Mouse (Mus musculus): ENCODE measurements around the gene Axl. TPM values are rescaled to one million over a fixed set of nuclear protein-coding genes. Genes with fewer than 3 reads are reported as not detected.
"Not testable (repeated sequence)": the region's sequence is repeated elsewhere in the genome, so short reads cannot be mapped to it uniquely, and the experiment has no call there.

Gene Axl
- total RNA-seq, 1 experiment from 2014 or later = 2.2 TPM

DNA sequence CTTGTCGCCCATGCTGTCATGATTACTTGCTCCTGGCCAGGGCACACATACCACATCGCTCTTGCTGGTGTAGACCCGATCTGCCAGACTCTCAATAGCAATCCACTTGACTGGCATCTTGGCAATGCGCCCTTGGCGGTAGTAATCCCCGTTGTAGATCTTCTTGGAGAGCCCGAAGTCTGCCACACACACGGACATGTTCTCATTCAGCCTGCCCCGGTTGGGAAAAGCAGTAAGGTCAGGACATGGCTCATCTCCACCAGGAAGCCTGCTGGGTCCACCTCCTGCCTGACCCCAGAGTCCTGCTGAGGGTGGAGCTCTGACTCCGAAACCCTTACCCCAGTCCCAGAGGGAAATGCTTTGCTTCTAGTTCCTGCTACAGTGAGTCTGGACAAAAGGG, 27.2 kb downstream of the Axl start:
- no peak for ATAC-seq (ENCODE audit: extremely low read depth, insufficient number of reproducible peaks, low FRiP score, poor library complexity, severe bottlenecking)

DNA sequence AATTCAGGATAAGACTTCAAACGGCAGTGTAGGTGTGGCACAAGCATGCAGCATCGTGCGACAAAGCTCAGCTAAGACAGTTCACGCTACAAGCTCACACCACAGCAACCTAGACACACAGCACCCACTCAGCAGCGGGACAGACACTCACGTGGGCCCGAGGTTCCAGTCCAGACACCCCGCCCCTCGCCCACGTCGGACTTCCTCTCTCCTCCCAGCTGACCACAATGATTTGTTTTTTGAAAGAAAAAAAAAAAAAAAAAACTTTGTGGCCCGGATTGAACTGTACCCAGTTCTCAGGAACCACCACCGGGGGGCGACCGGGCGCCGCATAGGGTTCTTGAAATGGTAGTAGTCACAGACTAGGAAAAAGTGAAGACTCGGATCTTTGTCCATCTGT, 32.5 kb downstream of the Axl start:
- peak; percentile 77 for ATAC-seq (ENCODE audit: extremely low read depth, insufficient number of reproducible peaks, low FRiP score, poor library complexity, severe bottlenecking)

DNA sequence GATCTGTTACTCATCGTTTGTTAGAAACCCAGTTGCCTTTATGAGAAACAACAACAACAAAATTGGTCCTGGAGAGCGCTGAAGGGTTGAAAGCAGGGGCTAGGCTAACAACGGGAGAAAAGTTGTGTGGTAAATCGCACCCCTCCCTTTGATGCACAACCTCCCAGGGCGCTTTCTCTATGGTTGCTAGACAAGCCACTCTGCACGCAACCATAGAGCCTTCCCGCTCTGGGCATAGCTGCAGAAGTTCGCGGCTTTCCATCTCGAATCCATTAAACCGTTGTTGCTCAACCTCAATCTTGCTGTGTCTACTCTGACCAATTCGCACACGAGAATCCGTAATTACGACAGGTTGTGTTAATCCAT, 33.1 kb downstream of the Axl start:
- ATAC-seq (ENCODE audit: extremely low read depth, insufficient number of reproducible peaks, low FRiP score, poor library complexity, severe bottlenecking) = no peak

DNA sequence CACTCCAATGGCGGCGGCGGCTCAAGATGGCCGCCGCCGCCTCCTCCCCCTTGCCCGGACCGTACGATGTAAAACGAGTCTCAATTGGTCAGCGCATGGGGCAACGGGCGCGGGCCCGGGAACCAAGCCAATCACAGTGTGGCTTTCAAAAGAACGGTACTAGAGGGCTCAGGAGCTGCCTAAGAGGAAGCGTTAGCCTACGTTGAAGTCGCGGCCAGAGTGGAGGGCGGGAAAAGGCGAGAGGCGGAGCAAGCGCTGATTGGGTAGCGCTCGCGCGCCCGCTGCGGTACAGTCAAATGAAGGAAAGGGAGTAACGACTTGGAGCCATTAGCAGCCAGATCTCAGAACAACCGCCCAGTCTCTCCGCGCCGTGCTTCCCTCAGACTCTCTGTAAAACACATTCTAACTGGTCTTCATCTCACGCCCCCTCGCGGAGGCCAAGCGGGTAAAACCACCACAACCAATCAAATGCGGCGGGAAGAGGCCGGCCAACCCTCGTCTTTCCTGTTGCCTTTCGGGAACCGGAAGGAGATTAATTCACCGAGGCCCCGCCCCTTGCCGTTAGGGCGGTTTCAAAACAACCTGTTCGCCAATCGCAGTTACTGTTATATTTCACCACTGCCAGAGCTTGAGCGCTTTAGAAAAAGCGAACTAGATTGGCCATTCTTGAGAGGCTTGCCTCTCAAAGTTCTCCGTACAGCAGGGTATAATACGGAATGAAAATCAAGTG, 33.6 kb downstream of the Axl start, which contains the start of gene Hnrnpul1:
Gene Hnrnpul1 (minus strand): TSS at position 20 of the 730 bp plus-strand sequence.
- ATAC-seq (ENCODE audit: extremely low read depth, insufficient number of reproducible peaks, low FRiP score, poor library complexity, severe bottlenecking) = peak; percentile 71

DNA sequence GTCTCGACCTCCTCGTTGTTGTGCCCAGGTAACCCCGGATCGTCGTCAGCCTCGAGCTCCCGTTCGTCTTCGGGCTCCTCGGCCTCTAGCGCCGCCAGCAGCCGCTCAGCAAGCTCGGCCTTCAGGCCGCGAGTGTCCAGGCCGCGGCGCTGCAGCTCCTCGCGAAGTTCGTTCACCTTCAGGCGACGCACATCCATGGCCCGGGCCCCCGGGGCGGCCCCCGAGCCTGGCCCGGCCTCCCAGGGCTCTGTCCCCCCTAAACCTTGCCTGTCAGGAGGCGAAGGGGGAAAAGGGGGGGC, 34.1 kb downstream of the Axl start:
- ATAC-seq (ENCODE audit: extremely low read depth, insufficient number of reproducible peaks, low FRiP score, poor library complexity, severe bottlenecking) = no peak

DNA sequence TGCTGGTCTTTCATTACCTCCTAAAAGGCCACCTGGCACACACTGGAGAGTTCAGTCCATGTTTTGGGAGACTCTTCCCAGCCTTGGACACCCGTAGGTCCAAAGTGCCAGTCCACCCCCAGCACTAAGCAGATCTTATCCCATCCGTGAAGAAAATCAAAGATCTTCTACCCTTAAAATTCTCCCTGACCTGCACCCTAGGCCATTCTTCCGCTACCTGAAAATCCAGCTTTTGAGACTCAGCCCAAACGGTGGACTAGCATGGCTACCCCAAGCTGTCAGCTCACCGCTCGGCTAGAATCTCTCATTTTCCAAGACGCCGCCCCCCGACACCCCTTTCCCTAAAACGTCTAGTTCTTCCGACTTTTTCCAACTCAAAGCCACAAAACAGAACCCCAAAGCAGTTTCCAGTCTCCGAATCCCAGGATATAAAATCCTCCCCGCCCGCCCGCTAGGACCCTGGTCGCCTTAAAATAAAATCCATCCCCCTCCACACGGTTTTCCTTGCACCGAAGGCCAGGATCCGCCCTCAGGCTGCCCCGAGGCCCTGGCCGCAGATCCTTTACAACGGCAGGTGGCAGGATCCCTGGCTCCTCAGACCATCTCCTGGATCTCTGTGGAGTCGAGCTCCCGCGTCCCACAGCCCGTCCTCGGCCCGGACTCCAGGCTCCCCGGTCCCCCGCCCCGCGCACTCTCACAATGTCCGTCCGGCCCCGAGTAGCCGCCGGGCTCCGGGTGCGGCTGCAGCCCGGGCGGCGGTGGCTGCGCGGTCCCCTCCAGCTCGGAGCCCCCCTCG, 34.7 kb downstream of the Axl start:
- ATAC-seq (ENCODE audit: extremely low read depth, insufficient number of reproducible peaks, low FRiP score, poor library complexity, severe bottlenecking) = no peak

DNA sequence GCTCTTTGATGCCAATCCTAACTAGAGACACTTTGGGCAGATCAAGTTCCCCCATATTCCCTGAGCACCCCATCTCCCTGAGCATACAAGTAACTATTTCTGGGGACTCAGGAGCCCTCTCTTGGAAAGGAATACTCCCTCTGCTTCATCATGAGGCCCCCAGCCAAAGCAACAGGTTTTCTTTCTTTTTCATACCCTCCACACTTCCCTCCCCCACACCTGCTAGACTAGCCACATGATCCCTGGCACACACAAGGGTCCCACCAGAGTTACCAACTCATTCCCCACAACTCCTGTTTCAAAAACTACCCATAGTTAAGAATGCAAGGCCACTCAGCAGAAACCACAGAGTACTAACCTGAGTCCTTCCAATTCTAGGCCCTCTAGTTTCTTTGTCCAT, 35.4 kb downstream of the Axl start:
- no peak for ATAC-seq (ENCODE audit: extremely low read depth, insufficient number of reproducible peaks, low FRiP score, poor library complexity, severe bottlenecking)

DNA sequence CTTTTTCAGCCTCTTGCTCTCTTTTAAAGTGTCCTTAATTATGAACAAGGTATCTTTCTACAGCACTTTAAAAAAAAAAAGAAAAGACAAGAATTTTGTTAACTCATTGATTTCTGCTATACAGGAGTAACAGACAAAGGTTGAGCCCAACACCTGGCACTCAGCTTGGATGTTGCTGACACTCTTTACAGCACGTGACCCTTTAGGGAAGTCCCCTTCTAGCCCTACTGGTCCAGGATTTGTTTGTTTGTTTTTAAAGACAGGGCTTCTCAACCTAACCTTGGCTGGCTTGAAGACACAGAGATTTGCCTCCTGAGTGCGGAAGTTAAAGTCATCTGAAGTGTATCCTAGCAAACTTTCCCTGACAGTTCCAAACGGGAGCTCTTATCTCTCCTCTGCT, 41.7 kb downstream of the Axl start:
- ATAC-seq (ENCODE audit: extremely low read depth, insufficient number of reproducible peaks, low FRiP score, poor library complexity, severe bottlenecking) = no peak

DNA sequence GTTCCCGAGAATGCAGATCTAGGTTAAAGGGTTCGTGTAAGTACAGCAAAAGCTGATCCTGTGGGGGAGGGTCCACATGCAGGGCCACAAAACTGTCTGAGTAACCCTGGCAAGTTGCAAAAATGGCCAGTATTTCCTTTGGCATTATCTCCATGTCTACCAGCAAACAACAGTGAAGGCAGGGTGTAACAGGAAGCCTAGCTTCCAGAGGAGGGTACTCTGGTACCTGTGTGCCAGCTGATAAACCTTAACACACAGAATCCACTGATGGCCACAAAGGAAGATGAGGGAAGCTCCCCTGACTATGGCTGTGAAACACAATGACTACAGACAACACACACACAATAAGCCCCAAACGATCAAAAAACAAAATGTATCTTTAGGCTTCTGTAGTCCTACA, 50.2 kb downstream of the Axl start:
- no peak for ATAC-seq (ENCODE audit: extremely low read depth, insufficient number of reproducible peaks, low FRiP score, poor library complexity, severe bottlenecking)

DNA sequence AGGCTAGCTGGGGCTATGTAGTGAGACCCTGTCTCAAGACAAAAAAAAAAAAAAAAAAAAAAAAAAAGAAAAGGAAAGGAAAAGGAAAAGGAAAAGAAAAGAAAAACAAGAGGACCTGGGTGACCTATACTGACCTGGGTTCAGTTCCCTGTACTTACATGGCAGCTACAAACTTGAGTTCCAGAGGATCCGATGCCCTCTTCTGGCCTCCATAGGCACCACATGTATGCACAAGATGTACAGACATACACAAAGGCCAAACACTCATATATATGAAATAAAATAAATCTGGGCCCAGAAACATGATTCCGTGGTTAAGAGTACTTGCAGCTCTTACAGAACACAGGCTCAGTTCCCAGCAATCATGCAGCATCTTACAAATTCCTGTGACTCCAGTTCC, 51.6 kb downstream of the Axl start:
- ATAC-seq (ENCODE audit: extremely low read depth, insufficient number of reproducible peaks, low FRiP score, poor library complexity, severe bottlenecking) = no peak

DNA sequence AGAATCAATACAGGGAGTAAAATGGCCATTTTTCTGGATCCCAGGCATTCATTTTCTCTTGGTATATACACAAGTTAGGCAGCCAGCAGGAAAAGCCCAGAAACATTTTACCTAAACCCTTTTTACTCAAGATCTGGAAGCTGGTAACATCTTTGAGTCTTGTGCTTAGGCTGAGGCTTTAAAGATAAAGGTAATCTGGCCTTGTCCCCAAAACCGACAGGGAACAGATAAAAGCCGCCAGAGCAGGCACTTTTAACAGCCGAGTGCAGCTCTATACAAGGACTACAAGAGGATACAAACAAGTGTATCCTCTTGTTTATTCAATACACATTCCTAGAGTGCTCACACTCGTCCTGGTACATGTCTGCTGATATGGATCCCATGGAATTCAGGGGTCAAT, 53.5 kb downstream of the Axl start:
- no peak for ATAC-seq (ENCODE audit: extremely low read depth, insufficient number of reproducible peaks, low FRiP score, poor library complexity, severe bottlenecking)

DNA sequence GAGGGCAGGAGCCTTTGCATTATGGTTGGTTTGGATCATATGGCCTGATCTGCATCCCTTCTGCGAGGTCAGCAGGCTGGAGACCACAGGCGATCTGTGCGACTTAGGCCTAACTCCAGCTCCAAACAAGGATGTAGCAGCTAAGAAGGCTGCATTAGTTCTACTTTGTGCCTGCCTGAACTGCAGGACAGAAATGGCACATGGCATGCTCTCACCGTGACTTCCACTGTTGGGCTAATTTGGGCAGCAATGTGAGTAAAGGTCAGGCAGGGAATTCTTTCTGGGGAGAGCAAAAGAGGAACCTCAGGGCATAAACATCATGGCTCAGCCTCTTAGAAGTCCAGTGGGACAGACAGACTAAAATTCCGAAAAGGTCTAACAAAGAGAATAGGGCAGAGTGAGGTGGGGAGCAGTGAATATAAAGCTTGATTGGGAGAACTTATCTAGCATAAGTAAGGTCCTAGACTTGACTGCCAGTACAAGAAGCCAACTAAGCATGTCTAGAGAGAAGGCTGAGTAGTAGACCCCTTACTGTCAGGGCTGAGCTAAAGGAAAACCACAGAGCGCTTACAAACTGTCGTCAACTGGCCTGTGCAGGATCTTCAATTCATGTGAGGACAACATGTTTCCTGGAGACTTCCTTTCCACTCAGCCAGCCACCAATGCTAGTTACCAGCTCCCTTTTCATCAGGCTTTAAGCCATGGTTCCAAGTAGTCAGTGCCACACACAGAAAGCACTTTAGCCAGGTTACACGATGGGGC, 57.0 kb downstream of the Axl start:
- no peak for ATAC-seq (ENCODE audit: extremely low read depth, insufficient number of reproducible peaks, low FRiP score, poor library complexity, severe bottlenecking)

DNA sequence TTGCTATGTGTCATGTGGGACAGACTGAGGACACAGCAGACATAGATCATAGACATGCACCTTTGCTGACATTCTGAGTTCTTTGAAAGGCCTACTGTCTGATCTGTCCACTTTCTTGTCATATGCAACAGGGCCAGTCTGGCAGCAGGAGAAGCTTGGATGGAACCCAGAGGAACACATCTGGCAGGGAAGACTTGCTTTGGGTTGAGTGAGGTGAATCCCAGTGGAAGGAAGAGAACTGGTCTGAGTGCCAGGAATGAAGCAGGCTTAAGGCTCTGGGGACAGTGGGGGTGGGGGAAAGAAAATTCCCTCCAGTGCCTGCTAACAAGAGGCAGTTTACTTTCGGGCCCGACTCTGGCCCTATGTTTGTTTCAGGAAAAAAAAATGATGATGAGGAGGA, 58.6 kb downstream of the Axl start:
- ATAC-seq (ENCODE audit: extremely low read depth, insufficient number of reproducible peaks, low FRiP score, poor library complexity, severe bottlenecking) = no peak

DNA sequence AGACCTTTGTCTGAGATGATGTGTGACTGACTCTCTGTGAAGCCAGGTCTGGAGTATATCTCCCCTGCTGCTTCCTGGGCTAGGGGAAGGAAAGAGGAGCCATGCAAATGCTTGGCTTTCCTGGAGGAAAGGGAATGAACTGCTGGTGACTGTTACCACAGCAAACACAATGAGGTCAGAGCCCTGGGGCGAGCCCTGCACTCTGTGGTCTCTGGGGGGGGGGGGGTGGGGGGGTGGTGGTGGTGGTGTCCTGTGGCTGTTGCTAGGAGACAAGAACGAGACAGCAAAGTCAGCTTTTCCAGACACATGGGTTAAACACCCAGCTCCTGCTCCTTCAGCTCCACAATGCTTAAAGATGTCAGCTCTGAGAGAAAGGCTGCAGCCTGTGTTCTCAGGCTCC, 59.1 kb downstream of the Axl start:
- ATAC-seq (ENCODE audit: extremely low read depth, insufficient number of reproducible peaks, low FRiP score, poor library complexity, severe bottlenecking) = no peak

DNA sequence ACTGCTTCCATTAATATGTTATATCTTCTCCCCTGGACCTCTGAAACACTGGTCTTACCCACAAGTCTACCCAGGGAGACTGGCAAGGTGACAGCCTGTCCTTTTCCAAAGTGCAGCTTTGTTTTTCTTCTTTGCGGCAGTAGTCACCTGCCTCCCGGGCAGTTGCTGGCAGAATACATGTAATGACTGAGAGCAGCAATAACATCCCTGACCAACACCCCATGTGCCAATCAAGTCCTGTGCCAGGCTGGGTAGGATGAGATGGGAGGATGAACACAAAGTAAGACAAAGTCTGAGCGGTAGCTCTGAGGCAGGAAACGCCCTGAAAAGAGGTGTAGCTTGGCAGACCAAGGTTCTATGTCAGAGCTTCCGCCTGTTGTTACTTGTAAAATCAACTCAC, 60.7 kb downstream of the Axl start:
- no peak for ATAC-seq (ENCODE audit: extremely low read depth, insufficient number of reproducible peaks, low FRiP score, poor library complexity, severe bottlenecking)

DNA sequence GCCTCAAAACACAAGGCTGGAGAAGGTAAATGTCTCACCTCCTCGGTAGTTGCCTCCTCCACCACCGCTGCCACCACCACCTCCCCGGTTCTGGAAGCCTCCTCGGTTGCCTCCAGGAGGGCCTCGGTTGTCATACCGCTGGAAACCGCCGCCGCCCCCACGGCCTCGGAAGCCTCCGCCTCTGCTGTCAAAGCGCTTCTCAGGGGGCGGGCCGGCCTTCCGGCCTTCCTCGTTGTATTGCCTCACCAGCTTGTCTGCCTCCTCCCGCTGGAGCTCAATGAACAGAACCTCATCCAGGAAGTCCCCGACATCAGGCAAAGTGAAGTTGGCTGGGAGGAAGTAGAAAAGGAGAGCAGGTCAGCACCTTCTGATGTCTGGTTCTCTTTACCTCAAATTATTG, 62.6 kb downstream of the Axl start:
- no peak for ATAC-seq (ENCODE audit: extremely low read depth, insufficient number of reproducible peaks, low FRiP score, poor library complexity, severe bottlenecking)

DNA sequence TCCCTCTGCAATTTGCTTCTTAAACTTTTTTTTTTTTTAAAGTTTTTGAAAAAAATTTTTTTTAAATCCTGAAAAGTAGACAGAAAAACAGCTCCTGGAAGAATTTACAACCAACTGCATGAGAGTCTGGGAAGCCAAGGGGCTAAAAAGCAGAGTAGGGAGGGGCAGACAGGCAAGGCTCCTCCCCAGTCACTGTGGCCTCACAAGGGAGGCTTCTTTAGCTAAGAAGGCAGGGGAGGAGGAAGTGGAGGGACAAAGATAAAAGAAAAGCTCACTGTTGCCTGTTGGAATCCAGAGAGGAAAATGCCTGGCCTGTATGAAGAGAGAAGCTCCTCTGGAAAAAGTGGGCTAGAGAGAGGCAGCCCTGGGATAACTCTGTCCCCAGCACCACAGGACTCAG, 66.7 kb downstream of the Axl start:
- not testable (repeated sequence) for ATAC-seq (ENCODE audit: extremely low read depth, insufficient number of reproducible peaks, low FRiP score, poor library complexity, severe bottlenecking)

DNA sequence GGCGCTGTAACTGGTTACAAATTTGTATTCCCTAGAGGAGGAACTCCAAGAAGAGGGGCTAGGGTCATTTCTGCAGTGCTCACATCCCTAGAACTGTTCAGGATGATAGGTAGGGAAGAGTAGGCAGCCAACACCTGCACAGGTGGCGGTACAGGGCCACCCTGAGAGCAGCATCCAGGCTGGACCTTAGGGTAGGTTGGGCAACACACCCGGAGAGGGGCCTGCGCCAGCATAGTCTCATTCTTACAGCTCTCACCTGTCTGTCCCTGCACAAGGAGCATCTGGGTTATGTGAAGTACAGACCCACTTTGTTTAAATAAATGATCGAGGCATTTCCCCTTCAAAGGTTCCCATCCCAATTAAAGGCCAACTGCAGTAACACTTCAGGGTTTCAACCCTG, 67.7 kb downstream of the Axl start:
- ATAC-seq (ENCODE audit: extremely low read depth, insufficient number of reproducible peaks, low FRiP score, poor library complexity, severe bottlenecking) = no peak

DNA sequence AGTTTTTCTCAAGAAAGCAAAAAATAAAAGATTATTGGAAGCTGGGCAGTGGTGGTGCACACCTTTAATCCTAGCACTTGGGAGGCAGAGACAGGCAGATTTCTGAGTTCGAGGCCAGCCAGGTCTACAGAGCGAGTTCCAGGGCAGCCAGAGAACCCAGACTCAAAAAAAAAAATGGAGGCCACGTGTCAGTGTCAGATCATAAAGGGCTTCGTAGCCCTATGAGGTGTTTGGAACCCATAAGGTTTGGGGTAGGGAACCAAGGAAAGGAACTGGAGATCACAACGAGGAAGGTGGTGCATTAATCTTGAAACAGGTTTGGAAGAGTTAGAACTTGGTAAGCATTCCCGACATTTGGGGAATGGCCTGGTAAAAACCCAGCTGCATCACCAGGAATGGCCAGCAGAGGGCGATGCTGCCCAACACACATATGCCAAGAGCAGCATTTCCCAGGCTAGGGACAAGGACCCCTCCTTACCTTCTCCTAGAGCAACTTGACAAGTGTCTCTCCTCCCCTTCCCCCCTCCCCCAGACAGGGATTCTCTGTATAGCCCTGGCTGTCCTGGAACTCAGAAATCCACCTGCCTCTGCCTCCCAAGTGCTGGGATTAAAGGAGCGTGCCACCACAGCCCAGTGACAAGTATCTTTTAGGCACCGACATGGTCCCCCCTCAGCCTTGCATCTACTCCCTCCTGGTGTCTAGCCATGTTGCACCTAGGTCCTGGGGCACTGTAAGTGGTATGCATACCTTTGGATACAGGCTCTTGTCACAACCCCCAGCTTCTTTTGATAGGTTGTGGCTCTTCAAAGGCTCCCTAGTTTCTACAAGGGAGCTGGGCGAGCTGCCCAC, 68.5 kb downstream of the Axl start:
- no peak for ATAC-seq (ENCODE audit: extremely low read depth, insufficient number of reproducible peaks, low FRiP score, poor library complexity, severe bottlenecking)
